Mouse (Mus musculus): ENCODE measurements at regions not wholly inside any gene's neighbourhood (a gene's known extent, or its start where the extent isn't known, plus 50 kb on each side); places are given as distances from the start of the nearest gene placed in this dataset.

GRCm38 (mm10) chr15:26469901-26470383 is 161.1 kb downstream of the March11 start:
- DNase-seq (ENCODE audit: extremely low spot score, low spot score): peak; percentile 22

- DNase-seq (ENCODE audit: extremely low spot score, low spot score): no peak
Observed at GRCm38 (mm10) chr15:26487378-26487777, 178.5 kb downstream of the March11 start.
